Mouse (Mus musculus) forebrain, embryonic 13.5 days (tissue): Measurements from ENCODE around the gene Arhgef6. TPM values are rescaled to one million over a fixed set of nuclear protein-coding genes. Genes with fewer than 3 reads are reported as not detected.

ENCODE experiments used
- ATAC-seq: fragments of 200-750 bp; cut with Nextera tagmentation; 2 replicates; pipeline ENCODE4 v1.8.0; 2017
- H3K27ac ChIP-seq: fragments of 300-500 bp; sonication (generic); 2 replicates; pipeline ENCODE4 v1.5.1; 2015; ENCODE audit warnings: inconsistent platforms, mild to moderate bottlenecking, moderate library complexity
- H3K27me3 ChIP-seq: fragments of 300-500 bp; sonication (generic); 2 replicates; pipeline ENCODE4 v1.6.1; 2015; ENCODE audit warnings: mild to moderate bottlenecking, inconsistent platforms
- H3K36me3 ChIP-seq: fragments of 300-500 bp; sonication (generic); 2 replicates; pipeline ENCODE4 v1.6.1; 2015; ENCODE audit warnings: mild to moderate bottlenecking, inconsistent platforms; ENCODE audit not compliant: poor library complexity, severe bottlenecking
- H3K4me1 ChIP-seq: fragments of 300-500 bp; sonication (generic); 2 replicates; pipeline ENCODE4 v1.6.1; 2015; ENCODE audit warnings: inconsistent platforms
- H3K4me2 ChIP-seq: fragments of 300-500 bp; sonication (generic); 2 replicates; pipeline ENCODE4 v1.6.1; 2015; ENCODE audit warnings: inconsistent platforms, mild to moderate bottlenecking, moderate library complexity
- H3K4me3 ChIP-seq: fragments of 300-500 bp; sonication (generic); 2 replicates; pipeline ENCODE4 v1.5.1; 2015; ENCODE audit warnings: mild to moderate bottlenecking, inconsistent platforms
- H3K9ac ChIP-seq: fragments of 300-500 bp; sonication (generic); 2 replicates; pipeline ENCODE4 v1.6.1; 2015; ENCODE audit warnings: mild to moderate bottlenecking, inconsistent platforms
- H3K9me3 ChIP-seq: fragments of 300-500 bp; sonication (generic); replicated peaks from 2 replicates; pipeline ENCODE4 v1.6.1; 2016; ENCODE audit warnings: inconsistent platforms
- WGBS: fragments of 180-500 bp; shearing (Covaris S2); methylation state at CpG from one replicate; pipeline ENCODE4 v1.1.7; 2015; 5-methylcytosine and 5-hydroxymethylcytosine counted together
- polyA plus RNA-seq: library from polyadenylated mRNA; unstranded; fragments of >200 nt; fragmentation: Nextera tagmentation; extraction: Ambion mirVana; gene quantifications from 2 replicates; pipeline ENCODE4 v1.2.1, GENCODE M21; 2015

The Arhgef6 gene
- polyA plus RNA-seq, 1 experiment from 2014 or later: 4.4 TPM

- Histone ChIP-seq H3K9ac (no peak overlapping the region), H3K27ac (no peak overlapping the region), H3K27me3 (no peaks in the 10 kb centered on the region), H3K4me1 (no peaks in the 10 kb centered on the region), H3K9me3 (no peaks in the 10 kb centered on the region), H3K4me2 (no peak overlapping the region), H3K4me3 (no peak overlapping the region), H3K36me3 (no peaks in the 10 kb centered on the region)
- WGBS: 94% methylated on average over 5 of the region's 5 CpGs
- no peak for ATAC-seq
These were observed 119.0 kb downstream of the Arhgef6 start for GRCm38 (mm10) chrX:57219563-57219962.

- Histone ChIP-seq H3K4me3 (no peak overlapping the region), H3K4me1 (no peaks in the 10 kb centered on the region), H3K27ac (no peak overlapping the region), H3K27me3 (no peaks in the 10 kb centered on the region), H3K9ac (no peak overlapping the region), H3K36me3 (no peaks in the 10 kb centered on the region), H3K9me3 (no peaks in the 10 kb centered on the region), H3K4me2 (no peak overlapping the region)
- whole genome bisulfite sequencing: 69% methylated on average over 5 of the region's 5 CpGs
- ATAC-seq: no peak
These were observed 122.3 kb downstream of the Arhgef6 start for GRCm38 (mm10) chrX:57216271-57216670.

- no peak overlapping the region for H3K4me3 ChIP-seq
- H3K4me2 ChIP-seq: no peak overlapping the region
- no peak overlapping the region for H3K9ac ChIP-seq
- H3K4me1 ChIP-seq: no peaks in the 10 kb centered on the region
- H3K27me3 ChIP-seq: no peaks in the 10 kb centered on the region
- H3K27ac ChIP-seq: no peak overlapping the region
- 90% methylated on average over 4 of the region's 4 CpGs for WGBS
- no peaks in the 10 kb centered on the region for H3K9me3 ChIP-seq
- no peaks in the 10 kb centered on the region for H3K36me3 ChIP-seq
- ATAC-seq: no peak
These were observed 123.0 kb downstream of the Arhgef6 start for GRCm38 (mm10) chrX:57215495-57215894.

GRCm38 (mm10) chrX:57212862-57213261 lies 125.7 kb downstream of the Arhgef6 start:
- Histone ChIP-seq H3K27ac (no peak overlapping the region), H3K36me3 (no peaks in the 10 kb centered on the region), H3K27me3 (no peaks in the 10 kb centered on the region), H3K4me3 (no peak overlapping the region), H3K4me1 (no peaks in the 10 kb centered on the region), H3K4me2 (no peak overlapping the region), H3K9ac (no peak overlapping the region), H3K9me3 (no peaks in the 10 kb centered on the region)
- ATAC-seq: no peak
- 94% methylated on average over 3 of the region's 3 CpGs for WGBS

- no peak for ATAC-seq
- Histone ChIP-seq H3K27me3 (no peaks in the 10 kb centered on the region), H3K4me3 (no peak within 1 kb of the TSS), H3K9me3 (no peaks in the 10 kb centered on the region), H3K4me2 (no peak within 1 kb of the TSS), H3K4me1 (no peaks in the 10 kb centered on the region), H3K9ac (no peak within 1 kb of the TSS), H3K27ac (no peak within 1 kb of the TSS), H3K36me3 (no peaks in the 10 kb centered on the region)
- 89% methylated on average over 9 of the region's 9 CpGs for WGBS
These were observed 126.7 kb downstream of the Arhgef6 start, which contains the start of gene Cd40lg for GRCm38 (mm10) chrX:57211876-57212275. Gene Cd40lg (plus strand): TSS chrX:57212143.

GRCm38 (mm10) chrX:57210591-57210990 lies 127.9 kb downstream of the Arhgef6 start:
- no peak overlapping the region for H3K4me3 ChIP-seq
- H3K36me3 ChIP-seq: no peaks in the 10 kb centered on the region
- H3K27me3 ChIP-seq: no peaks in the 10 kb centered on the region
- 93% methylated on average over 1 of the region's 1 CpGs for WGBS
- H3K4me2 ChIP-seq: no peak overlapping the region
- H3K9ac ChIP-seq: no peak overlapping the region
- no peak overlapping the region for H3K27ac ChIP-seq
- ATAC-seq: no peak
- H3K4me1 ChIP-seq: no peaks in the 10 kb centered on the region
- H3K9me3 ChIP-seq: no peaks in the 10 kb centered on the region

- Histone ChIP-seq H3K27ac (no peak overlapping the region), H3K9me3 (no peaks in the 10 kb centered on the region), H3K36me3 (no peaks in the 10 kb centered on the region), H3K4me2 (no peak overlapping the region), H3K9ac (no peak overlapping the region), H3K27me3 (no peaks in the 10 kb centered on the region), H3K4me3 (no peak overlapping the region), H3K4me1 (no peaks in the 10 kb centered on the region)
- ATAC-seq: no peak
- WGBS: 92% methylated on average over 2 of the region's 2 CpGs
These were observed 138.1 kb downstream of the Arhgef6 start for GRCm38 (mm10) chrX:57200397-57200796.

- no peaks in the 10 kb centered on the region for H3K4me1 ChIP-seq
- H3K27ac ChIP-seq: no peak overlapping the region
- H3K9me3 ChIP-seq: no peaks in the 10 kb centered on the region
- ATAC-seq: no peak
- H3K36me3 ChIP-seq: no peaks in the 10 kb centered on the region
- H3K27me3 ChIP-seq: no peaks in the 10 kb centered on the region
- no peak overlapping the region for H3K4me2 ChIP-seq
- H3K4me3 ChIP-seq: no peak overlapping the region
- H3K9ac ChIP-seq: no peak overlapping the region
- 38% methylated on average over 2 of the region's 2 CpGs for WGBS
These were observed 140.5 kb downstream of the Arhgef6 start for GRCm38 (mm10) chrX:57198036-57198435.

GRCm38 (mm10) chrX:57196319-57196718 lies 142.2 kb downstream of the Arhgef6 start:
- H3K4me1 ChIP-seq: no peaks in the 10 kb centered on the region
- WGBS: 81% methylated on average over 9 of the region's 9 CpGs
- no peak overlapping the region for H3K27ac ChIP-seq
- no peaks in the 10 kb centered on the region for H3K36me3 ChIP-seq
- H3K9ac ChIP-seq: no peak overlapping the region
- ATAC-seq: no peak
- no peak overlapping the region for H3K4me3 ChIP-seq
- H3K4me2 ChIP-seq: no peak overlapping the region
- H3K27me3 ChIP-seq: no peaks in the 10 kb centered on the region
- no peaks in the 10 kb centered on the region for H3K9me3 ChIP-seq

- no peak overlapping the region for H3K4me2 ChIP-seq
- no peak for ATAC-seq
- no peak overlapping the region for H3K4me3 ChIP-seq
- H3K27me3 ChIP-seq: no peaks in the 10 kb centered on the region
- H3K36me3 ChIP-seq: no peaks in the 10 kb centered on the region
- H3K9me3 ChIP-seq: no peaks in the 10 kb centered on the region
- H3K27ac ChIP-seq: no peak overlapping the region
- no peak overlapping the region for H3K9ac ChIP-seq
- 85% methylated on average over 5 of the region's 5 CpGs for WGBS
- no peaks in the 10 kb centered on the region for H3K4me1 ChIP-seq
These were observed 149.2 kb downstream of the Arhgef6 start for GRCm38 (mm10) chrX:57189335-57189734.

- no peaks in the 10 kb centered on the region for H3K4me1 ChIP-seq
- no peaks in the 10 kb centered on the region for H3K9me3 ChIP-seq
- no peak overlapping the region for H3K9ac ChIP-seq
- no peak for ATAC-seq
- WGBS: 83% methylated on average over 8 of the region's 8 CpGs
- H3K36me3 ChIP-seq: no peaks in the 10 kb centered on the region
- no peaks in the 10 kb centered on the region for H3K27me3 ChIP-seq
- no peak overlapping the region for H3K27ac ChIP-seq
- H3K4me3 ChIP-seq: no peak overlapping the region
- no peak overlapping the region for H3K4me2 ChIP-seq
These were observed 151.2 kb downstream of the Arhgef6 start for GRCm38 (mm10) chrX:57187301-57187700.

GRCm38 (mm10) chrX:57183359-57183758 lies 155.2 kb downstream of the Arhgef6 start:
- Histone ChIP-seq H3K27me3 (no peaks in the 10 kb centered on the region), H3K36me3 (no peaks in the 10 kb centered on the region), H3K9ac (no peak overlapping the region), H3K27ac (no peak overlapping the region), H3K4me1 (no peaks in the 10 kb centered on the region), H3K4me2 (no peak overlapping the region), H3K4me3 (no peak overlapping the region), H3K9me3 (no peaks in the 10 kb centered on the region)
- 93% methylated on average over 3 of the region's 3 CpGs for WGBS
- no peak for ATAC-seq

- H3K27me3 ChIP-seq: no peaks in the 10 kb centered on the region
- WGBS: 88% methylated on average over 2 of the region's 2 CpGs
- ATAC-seq: no peak
- no peak overlapping the region for H3K4me3 ChIP-seq
- no peak overlapping the region for H3K27ac ChIP-seq
- H3K4me1 ChIP-seq: no peaks in the 10 kb centered on the region
- H3K36me3 ChIP-seq: no peaks in the 10 kb centered on the region
- no peaks in the 10 kb centered on the region for H3K9me3 ChIP-seq
- H3K4me2 ChIP-seq: no peak overlapping the region
- no peak overlapping the region for H3K9ac ChIP-seq
These were observed 156.1 kb downstream of the Arhgef6 start for GRCm38 (mm10) chrX:57182470-57182869.
